Comparison of ENCODE assay signal across 20 mouse cellular contexts in genomic region chr14:78747969-78748651, GRCm38 (mm10). TPM values are rescaled to one million over a fixed set of nuclear protein-coding genes. Genes with fewer than 3 reads are reported as not detected.
DNase-seq lines count a peak whose midpoint lies in the region; ATAC-seq lines count a peak whose summit lies in the region.
"Had no signal": no experiment of that assay in that cellular context is flagged by ENCODE, and none has a peak within 500 bp of the region (broad histone marks: within the 10 kb centered on the region; RNA-seq: fewer than 3 reads in every experiment).

No protein-coding gene starts in this region.

- no peak overlapping the region for H3K27ac ChIP-seq in liver, embryonic 13.5 days
- H3K27ac ChIP-seq: embryonic facial prominence, embryonic 10.5 days; hindbrain, embryonic 12.5 days; limb, embryonic 10.5 days; liver, embryonic 15.5 days; midbrain, embryonic 13.5 days had no signal

- 19% methylated on average over 14 of the region's 14 CpGs for WGBS in liver, embryonic 13.5 days (ENCODE audit: insufficient replicate concordance)

- H3K4me2 ChIP-seq in liver, embryonic 13.5 days = no peak overlapping the region
- H3K4me2 ChIP-seq: hindbrain, embryonic 12.5 days; liver, embryonic 15.5 days; midbrain, embryonic 13.5 days had no signal

- peak; percentile 12 for DNase-seq in CD4-positive, CD25-positive, alpha-beta regulatory T cell, adult 2 months (ENCODE audit: low read depth, low spot score)
- peak; percentile 39 for DNase-seq in urinary bladder, postnatal 14 days (ENCODE audit: low spot score)
- DNase-seq in urinary bladder, postnatal 4 days (ENCODE audit: low spot score in 2 of 2) = no peak
- DNase-seq in liver, embryonic 13.5 days = no peak
- no peak for DNase-seq in gastrocnemius, adult 8-10 months (ENCODE audit: low spot score in 2 of 2)
- DNase-seq in kidney, adult 11 months = no peak
- no peak for DNase-seq in frontal cortex, postnatal 14 days (ENCODE audit: low spot score in 2 of 2)
- DNase-seq: cerebellum, adult 11 months; cerebellum, postnatal 36 days; lung, postnatal 36 days; right cerebral cortex, postnatal 4 days had no signal

- H3K4me1 ChIP-seq in liver, embryonic 13.5 days (replicated peaks) = no peaks in the 10 kb centered on the region; the same call in 1 of the 2 replicates
- H3K4me1 ChIP-seq: hindbrain, embryonic 12.5 days; limb, embryonic 10.5 days; liver, embryonic 15.5 days; midbrain, embryonic 13.5 days had no signal

- H3K27me3 ChIP-seq in liver, embryonic 13.5 days = no peaks in the 10 kb centered on the region
- H3K27me3 ChIP-seq: hindbrain, embryonic 12.5 days; liver, embryonic 15.5 days; midbrain, embryonic 13.5 days; Patski had no signal

- H3K36me3 ChIP-seq in liver, embryonic 13.5 days = no peaks in the 10 kb centered on the region
- H3K36me3 ChIP-seq: embryonic facial prominence, embryonic 10.5 days; hindbrain, embryonic 12.5 days; limb, embryonic 10.5 days; liver, embryonic 15.5 days; midbrain, embryonic 13.5 days had no signal

- no peak overlapping the region for H3K9ac ChIP-seq in liver, embryonic 13.5 days
- H3K9ac ChIP-seq: hindbrain, embryonic 12.5 days; liver, embryonic 15.5 days; midbrain, embryonic 13.5 days had no signal

- H3K4me3 ChIP-seq in liver, embryonic 13.5 days (replicated peaks) = no peak overlapping the region
- H3K4me3 ChIP-seq: embryonic facial prominence, embryonic 10.5 days; hindbrain, embryonic 12.5 days; limb, embryonic 10.5 days; liver, embryonic 15.5 days; midbrain, embryonic 13.5 days; myocyte had no signal

- no peaks in the 10 kb centered on the region for H3K9me3 ChIP-seq in liver, embryonic 13.5 days (replicated peaks)
- H3K9me3 ChIP-seq: embryonic facial prominence, embryonic 10.5 days; hindbrain, embryonic 12.5 days; limb, embryonic 10.5 days; liver, embryonic 15.5 days; midbrain, embryonic 13.5 days had no signal

- no peak for ATAC-seq in CD4-positive, CD25-positive, alpha-beta regulatory T cell, adult 4 months
- 0 out of 2 replicates have a peak, but pooled peaks have one; percentile 45 for ATAC-seq in liver, embryonic 13.5 days (ENCODE audit: low read depth)
- ATAC-seq: forebrain, embryonic 16.5 days; midbrain, embryonic 13.5 days; Patski had no signal

RNA-seq across cellular contexts. Expression of gene Dgkh, which starts 15.5 kb away (rescaled TPM):
- 1 to 10 TPM; 2.6 to 3.0 TPM for polyA plus RNA-seq in CD4-positive, CD25-positive, alpha-beta regulatory T cell, adult 4 months (2017; shearing (Covaris generic))
- 0.35 and 0.36 TPM in 2 replicates for polyA plus RNA-seq in liver, embryonic 13.5 days (2015; fragmentation: Nextera tagmentation; extraction: Ambion mirVana)
- 1 to 10 TPM; 1.3 to 2.6 (median 1.9) TPM for total RNA-seq in gastrocnemius, adult 8-10 months (2022)

Comparison
In these comparisons a context has a peak if more than half of its experiments do, and no peak if none do; other contexts are left out.
1. DNase-seq: peak in CD4-positive, CD25-positive, alpha-beta regulatory T cell, adult 2 months (single experiment) and urinary bladder, postnatal 14 days (single experiment); none in urinary bladder, postnatal 4 days (0 of 2), liver, embryonic 13.5 days (single experiment), gastrocnemius, adult 8-10 months (0 of 2), kidney, adult 11 months (single experiment) and frontal cortex, postnatal 14 days (0 of 2).